Mouse (Mus musculus): Measurements from ENCODE around the gene Eno4.

Gene Eno4

GRCm38 (mm10) chr19:58974126-58974525 is 30.9 kb downstream of the Eno4 start:
- no peak for DNase-seq (ENCODE audit: low read depth, low spot score)

GRCm38 (mm10) chr19:58975216-58975863 is 32.1 kb downstream of the Eno4 start:
- DNase-seq (ENCODE audit: low read depth, low spot score), result no peak

GRCm38 (mm10) chr19:58978401-58979171 is 35.4 kb downstream of the Eno4 start:
- no peak for DNase-seq (ENCODE audit: low read depth, low spot score)

- no peak for DNase-seq (ENCODE audit: low read depth, low spot score)
These were observed 36.3 kb downstream of the Eno4 start for GRCm38 (mm10) chr19:58979436-58980055.

GRCm38 (mm10) chr19:58980056-58980440 is 36.8 kb downstream of the Eno4 start:
- DNase-seq (ENCODE audit: low read depth, low spot score), result no peak

GRCm38 (mm10) chr19:58981571-58981970 is 38.3 kb downstream of the Eno4 start:
- DNase-seq (ENCODE audit: low read depth, low spot score), result no peak

GRCm38 (mm10) chr19:59002827-59003226 is 59.6 kb downstream of the Eno4 start:
- no peak for DNase-seq (ENCODE audit: low read depth, low spot score)

GRCm38 (mm10) chr19:59006577-59007340 is 63.5 kb downstream of the Eno4 start:
- DNase-seq (ENCODE audit: low read depth, low spot score), result no peak

GRCm38 (mm10) chr19:59010802-59011201 is 67.6 kb downstream of the Eno4 start:
- DNase-seq (ENCODE audit: low read depth, low spot score), result no peak
